11 mouse cellular contexts compared by ENCODE assay signal in genomic region chr6:101366809-101367602, GRCm38 (mm10). TPM values are rescaled to one million over a fixed set of nuclear protein-coding genes. Genes with fewer than 3 reads are reported as not detected.
DNase-seq lines count a peak whose midpoint lies in the region; ATAC-seq lines count a peak whose summit lies in the region.
"Had no signal": no experiment of that assay in that cellular context is flagged by ENCODE, and none has a peak within 500 bp of the region (broad histone marks: within the 10 kb centered on the region; RNA-seq: fewer than 3 reads in every experiment).

No protein-coding gene starts in this region.

- H3K36me3 ChIP-seq in lung, embryonic 15.5 days, result no peaks in the 10 kb centered on the region
- H3K36me3 ChIP-seq in hindbrain, embryonic 16.5 days (ENCODE audit: control insufficient read depth, insufficient read depth, low read length), result no peaks in the 10 kb centered on the region
- H3K36me3 ChIP-seq in midbrain, embryonic 12.5 days, result no peaks in the 10 kb centered on the region
- H3K36me3 ChIP-seq: limb, embryonic 13.5 days had no signal

- DNase-seq in adrenal gland, postnatal 10 days, result peak; percentile 59
- DNase-seq in adrenal gland, postnatal 4 days (ENCODE audit: low spot score in 2 of 2), result no peak
- no peak for DNase-seq in lung, postnatal 25 days (ENCODE audit: low spot score)
- no peak for DNase-seq in spleen, adult 18-20 months
- no peak for DNase-seq in gastrocnemius, postnatal 36 days
- DNase-seq: cerebellum, postnatal 25 days; thymus, postnatal 14 days had no signal

- H3K4me3 ChIP-seq in lung, embryonic 15.5 days, result no peak overlapping the region
- H3K4me3 ChIP-seq in hindbrain, embryonic 16.5 days (ENCODE audit: low read length), result no peak overlapping the region
- H3K4me3 ChIP-seq in midbrain, embryonic 12.5 days, result no peak overlapping the region
- H3K4me3 ChIP-seq: limb, embryonic 13.5 days had no signal

- no peaks in the 10 kb centered on the region for H3K9me3 ChIP-seq in lung, embryonic 15.5 days
- H3K9me3 ChIP-seq in hindbrain, embryonic 16.5 days (ENCODE audit: control insufficient read depth, low read length), result no peaks in the 10 kb centered on the region
- no peaks in the 10 kb centered on the region for H3K9me3 ChIP-seq in midbrain, embryonic 12.5 days
- H3K9me3 ChIP-seq: limb, embryonic 13.5 days had no signal

- intact Hi-C loops in gastrocnemius, postnatal 36 days (cut with DNase I), result no loop called here

- peaks cover 70% of the 10 kb centered on the region for H3K4me1 ChIP-seq in lung, embryonic 15.5 days
- peaks cover 7% of the 10 kb centered on the region; the same call in 1 of the 2 replicates for H3K4me1 ChIP-seq in hindbrain, embryonic 16.5 days (ENCODE audit: control insufficient read depth, insufficient read depth, low read depth, low read length)
- H3K4me1 ChIP-seq in midbrain, embryonic 12.5 days, result peaks cover 13% of the 10 kb centered on the region

- no peaks in the 10 kb centered on the region for H3K27me3 ChIP-seq in lung, embryonic 15.5 days
- no peaks in the 10 kb centered on the region for H3K27me3 ChIP-seq in hindbrain, embryonic 16.5 days (replicated peaks; ENCODE audit: control insufficient read depth, insufficient read depth, low read length)
- H3K27me3 ChIP-seq in midbrain, embryonic 12.5 days, result peaks cover 17% of the 10 kb centered on the region
- H3K27me3 ChIP-seq: limb, embryonic 13.5 days had no signal

- H3K27ac ChIP-seq in lung, embryonic 15.5 days, result peak overlapping the region; percentile 65
- H3K27ac ChIP-seq in hindbrain, embryonic 16.5 days (ENCODE audit: low read depth, low read length), result no peak overlapping the region
- peak overlapping the region; percentile 52; the same call in 1 of the 2 replicates for H3K27ac ChIP-seq in midbrain, embryonic 12.5 days (replicated peaks)
- H3K27ac ChIP-seq: limb, embryonic 13.5 days had no signal

- H3K4me2 ChIP-seq in lung, embryonic 15.5 days, result no peak overlapping the region
- no peak overlapping the region for H3K4me2 ChIP-seq in hindbrain, embryonic 16.5 days (ENCODE audit: low read length)
- H3K4me2 ChIP-seq in midbrain, embryonic 12.5 days (replicated peaks), result no peak overlapping the region

- no peak overlapping the region for H3K9ac ChIP-seq in lung, embryonic 15.5 days
- H3K9ac ChIP-seq in hindbrain, embryonic 16.5 days (ENCODE audit: low read depth, low read length), result no peak overlapping the region
- H3K9ac ChIP-seq in midbrain, embryonic 12.5 days (replicated peaks), result no peak overlapping the region
- H3K9ac ChIP-seq: limb, embryonic 13.5 days had no signal

- WGBS in lung, embryonic 15.5 days, result 34% methylated on average over 9 of the region's 9 CpGs
- WGBS in hindbrain, embryonic 16.5 days, result 35% methylated on average over 9 of the region's 9 CpGs
- WGBS in midbrain, embryonic 12.5 days, result 36% methylated on average over 9 of the region's 9 CpGs

- peak; percentile 91 for ATAC-seq in lung, embryonic 15.5 days (ENCODE audit: borderline replicate concordance, extremely low read depth, low FRiP score, low TSS enrichment)
- peak; percentile 68 for ATAC-seq in hindbrain, embryonic 16.5 days
- ATAC-seq in midbrain, embryonic 12.5 days (ENCODE audit: low FRiP score, low read depth), result peak; percentile 56; the same call in 1 of the 2 replicates

RNA-seq across cellular contexts. Expression of gene Pdzrn3, which starts 10.7 kb away (rescaled TPM):
- total RNA-seq in adrenal gland, postnatal 10 days (2021), result 10 to 100 TPM; 15.7 to 21.4 TPM
- 10 to 100 TPM; 22.8 to 23.0 TPM for total RNA-seq in adrenal gland, postnatal 4 days (2021)
- polyA plus RNA-seq in lung, embryonic 15.5 days (2015; fragmentation: Nextera tagmentation; extraction: Ambion mirVana), result 9.7 and 11.0 TPM in 2 replicates
- polyA plus RNA-seq in hindbrain, embryonic 16.5 days (2015; fragmentation: Nextera tagmentation; extraction: Ambion mirVana), result 18.9 and 24.3 TPM in 2 replicates
- polyA plus RNA-seq in midbrain, embryonic 12.5 days (2016; fragmentation: Nextera tagmentation; extraction: Ambion mirVana), result 15.3 and 19.5 TPM in 2 replicates
- 10 to 100 TPM; 67.5 to 81.9 TPM for total RNA-seq in gastrocnemius, postnatal 36 days (2021)
